Mouse (Mus musculus): ENCODE measurements around the gene Sec23b.

DNA sequence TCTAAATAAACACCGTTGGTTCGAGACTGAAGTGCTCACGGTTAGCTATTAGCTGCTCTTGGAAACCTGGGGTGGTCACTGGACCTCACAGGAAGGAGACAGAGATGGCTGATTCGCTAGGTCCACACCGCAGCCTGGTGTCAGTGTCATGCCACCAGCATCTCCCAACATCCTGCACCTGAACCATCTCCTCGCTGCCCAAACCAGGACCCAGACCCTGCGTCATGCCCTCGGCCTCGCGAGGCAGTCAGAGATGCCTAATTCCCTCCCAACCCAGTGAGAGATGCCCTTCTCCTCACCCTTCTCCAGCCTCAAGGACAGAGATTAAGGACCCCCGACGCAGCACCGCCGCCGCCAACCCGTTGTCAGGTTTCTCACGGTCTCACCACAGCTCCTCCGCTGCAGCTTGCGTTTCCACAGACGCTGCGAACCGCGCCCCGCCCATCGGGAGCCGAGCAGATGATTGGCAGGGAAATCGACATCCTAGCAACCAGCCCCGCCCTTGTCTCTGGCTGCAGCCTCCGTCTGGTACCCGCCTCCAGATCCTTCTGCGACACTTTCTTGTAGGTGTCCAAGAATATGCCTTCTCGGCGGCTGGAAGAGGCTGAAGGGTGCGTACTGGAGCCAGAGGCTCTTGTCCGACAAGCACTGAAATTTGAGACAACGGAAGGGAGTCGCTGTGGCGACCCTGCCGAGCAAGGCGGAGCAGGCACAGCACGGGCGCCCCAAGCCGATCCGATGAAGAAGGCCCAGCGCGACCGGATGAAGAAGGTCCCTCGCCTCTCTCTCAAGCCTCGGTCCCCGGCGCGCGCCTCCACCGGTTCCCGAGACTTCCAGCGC is 28.8 kb upstream of the Sec23b start, which contains the start of the genes Dzank1 and Polr3f:
- no peak for TF ChIP-seq CTCF (IDR thresholded peaks at IDR 0.05; ENCODE audit: low read depth, low read length)
- TF ChIP-seq GATA2 (IDR thresholded peaks at IDR 0.05; ENCODE audit: borderline replicate concordance, low read depth, low read length) = no peak
- TF ChIP-seq POLR2AphosphoS5 (IDR thresholded peaks at IDR 0.05; ENCODE audit: insufficient replicate concordance, low read depth, low read length) = no peak
- TF ChIP-seq TAL1 (conservative IDR thresholded peaks at IDR 0.05; ENCODE audit: low read depth, low read length) = no peak
- TF ChIP-seq GATA1 (IDR thresholded peaks at IDR 0.05; ENCODE audit: borderline replicate concordance, low read length) = no peak

All from G1E (cell line).